Mouse (Mus musculus) limb, embryonic 15.5 days (tissue): ENCODE data around the gene Tktl1. TPM values are rescaled to one million over a fixed set of nuclear protein-coding genes. Genes with fewer than 3 reads are reported as not detected.

Experiments
- ATAC-seq: fragments of 200-750 bp; cut with Nextera tagmentation; 2 replicates; pipeline ENCODE4 v1.8.0; 2017; ENCODE audit warnings: low read depth, moderate TSS enrichment; ENCODE audit not compliant: insufficient number of reproducible peaks, low FRiP score, low TSS enrichment
- H3K27ac ChIP-seq: fragments of 300-500 bp; sonication (generic); 2 replicates; pipeline ENCODE4 v1.5.1; 2015; ENCODE audit warnings: moderate library complexity, mild to moderate bottlenecking, inconsistent platforms
- H3K27me3 ChIP-seq: fragments of 300-500 bp; sonication (generic); 2 replicates; pipeline ENCODE4 v1.6.1; 2015; ENCODE audit warnings: inconsistent platforms
- H3K36me3 ChIP-seq: fragments of 300-500 bp; sonication (generic); 2 replicates; pipeline ENCODE4 v1.6.1; 2015; ENCODE audit warnings: inconsistent platforms
- H3K4me1 ChIP-seq: fragments of 300-500 bp; sonication (generic); 2 replicates; pipeline ENCODE4 v1.6.1; 2015; ENCODE audit warnings: inconsistent platforms
- H3K4me2 ChIP-seq: fragments of 300-500 bp; sonication (generic); 2 replicates; pipeline ENCODE4 v1.6.1; 2015; ENCODE audit warnings: mild to moderate bottlenecking, inconsistent platforms
- H3K4me3 ChIP-seq: fragments of 300-500 bp; sonication (generic); 2 replicates; pipeline ENCODE4 v1.5.1; 2015; ENCODE audit warnings: mild to moderate bottlenecking, inconsistent platforms
- H3K9ac ChIP-seq: fragments of 300-500 bp; sonication (generic); 2 replicates; pipeline ENCODE4 v1.6.1; 2015; ENCODE audit warnings: inconsistent platforms
- H3K9me3 ChIP-seq: fragments of 300-500 bp; sonication (generic); 2 replicates; pipeline ENCODE4 v1.6.1; 2016; ENCODE audit warnings: inconsistent platforms
- WGBS: fragments of 180-500 bp; shearing (Covaris S2); methylation state at CpG from one replicate; pipeline ENCODE4 v1.1.7; 2015; 5-methylcytosine and 5-hydroxymethylcytosine counted together
- polyA plus RNA-seq: library from polyadenylated mRNA; unstranded; fragments of >200 nt; fragmentation: Nextera tagmentation; extraction: Ambion mirVana; gene quantifications from 2 replicates; pipeline ENCODE4 v1.2.1, GENCODE M21; 2015

Gene Tktl1
- polyA plus RNA-seq, 1 experiment from 2014 or later = 0.08 TPM

DNA sequence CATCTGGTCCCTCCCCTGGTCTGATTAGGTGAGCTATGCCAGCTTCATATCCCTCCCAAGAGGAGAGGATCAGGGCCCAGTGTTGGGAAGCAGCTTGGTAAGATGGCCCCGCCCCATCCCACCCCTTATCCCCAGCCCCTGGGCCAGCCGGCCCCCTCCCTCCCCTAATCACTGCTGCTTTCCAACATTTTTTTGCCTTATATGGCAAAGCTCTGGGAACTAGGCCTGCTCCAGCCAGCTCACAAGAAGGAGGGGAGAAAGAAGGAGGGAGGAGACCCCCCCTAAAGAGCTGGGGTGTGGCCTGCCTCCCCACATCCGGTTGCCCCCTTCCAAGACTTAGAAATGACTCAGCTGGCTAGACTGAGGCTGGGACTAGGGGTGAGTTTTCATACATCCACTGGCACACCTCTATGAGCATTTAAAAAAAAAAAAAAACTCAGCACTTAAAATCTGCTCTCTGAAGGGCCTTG, 67.6 kb downstream of the Tktl1 start:
- peak; percentile 68 for ATAC-seq
- 21% methylated on average over 3 of the region's 3 CpGs for WGBS
- Histone ChIP-seq H3K4me1 (peaks cover 6% of the 10 kb centered on the region; the same call in 1 of the 2 replicates), H3K9me3 (no peaks in the 10 kb centered on the region), H3K4me3 (peak overlapping the region; percentile 53), H3K27ac (peak overlapping the region; percentile 93), H3K27me3 (no peaks in the 10 kb centered on the region), H3K9ac (peak overlapping the region; percentile 56; the same call in 1 of the 2 replicates), H3K4me2 (peak overlapping the region; percentile 47), H3K36me3 (peaks cover 32% of the 10 kb centered on the region)

DNA sequence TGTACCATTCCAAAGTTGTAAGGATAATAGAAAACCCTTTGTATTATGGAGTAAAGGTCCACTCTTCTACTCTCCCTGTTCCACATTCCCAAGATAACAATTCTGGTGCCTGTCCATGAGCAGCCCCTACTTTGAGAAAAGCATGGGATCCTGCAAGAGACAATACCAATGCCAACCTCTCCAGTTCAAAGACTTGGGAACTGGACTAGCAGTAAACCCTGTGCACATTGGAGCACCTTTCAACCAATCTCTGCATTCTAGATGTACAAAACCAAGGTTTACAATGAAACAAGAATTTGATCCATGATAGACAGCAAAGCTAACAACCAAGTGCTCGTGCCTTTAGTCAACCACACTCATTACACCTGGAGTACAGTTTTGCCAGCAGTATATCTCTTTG, 68.0 kb downstream of the Tktl1 start:
- peaks cover 10% of the 10 kb centered on the region; the same call in 1 of the 2 replicates for H3K4me1 ChIP-seq
- H3K4me2 ChIP-seq = peak overlapping the region; percentile 47
- peak overlapping the region; percentile 93 for H3K27ac ChIP-seq
- peak overlapping the region; percentile 53 for H3K4me3 ChIP-seq
- H3K9ac ChIP-seq = peak overlapping the region; percentile 56; the same call in 1 of the 2 replicates
- H3K36me3 ChIP-seq = peaks cover 29% of the 10 kb centered on the region
- no peaks in the 10 kb centered on the region for H3K27me3 ChIP-seq
- 19% methylated on average over 1 of the region's 1 CpGs for WGBS
- ATAC-seq = no peak
- H3K9me3 ChIP-seq = no peaks in the 10 kb centered on the region

DNA sequence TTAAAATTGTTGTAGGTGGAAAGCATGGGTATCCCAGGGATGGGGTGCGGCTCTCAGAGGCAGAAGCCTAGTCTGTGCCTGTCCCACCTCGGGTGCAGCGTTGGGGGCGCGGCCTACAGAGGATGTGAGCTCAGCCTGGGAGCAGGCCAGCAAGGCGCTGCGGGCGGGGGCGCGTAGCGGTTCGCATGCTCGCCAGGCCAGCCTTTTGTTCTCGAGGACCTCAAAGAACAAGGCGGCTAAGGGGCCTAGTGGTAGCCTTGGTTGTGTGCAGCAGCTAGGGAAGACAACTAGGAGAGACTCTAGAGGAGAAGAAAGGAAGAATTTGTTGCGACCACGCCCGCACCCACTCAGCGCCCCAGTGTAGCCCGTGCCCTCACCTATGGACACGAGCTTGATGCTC, 68.6 kb downstream of the Tktl1 start:
- whole genome bisulfite sequencing = 34% methylated on average over 21 of the region's 21 CpGs
- Histone ChIP-seq H3K27ac (peak overlapping the region; percentile 93), H3K9me3 (no peaks in the 10 kb centered on the region), H3K4me3 (peak overlapping the region; percentile 53), H3K4me2 (peak overlapping the region; percentile 47), H3K27me3 (no peaks in the 10 kb centered on the region), H3K36me3 (peaks cover 23% of the 10 kb centered on the region), H3K9ac (peak overlapping the region; percentile 56), H3K4me1 (peaks cover 11% of the 10 kb centered on the region; the same call in 1 of the 2 replicates)
- peak; percentile 44; the same call in 1 of the 2 replicates for ATAC-seq

DNA sequence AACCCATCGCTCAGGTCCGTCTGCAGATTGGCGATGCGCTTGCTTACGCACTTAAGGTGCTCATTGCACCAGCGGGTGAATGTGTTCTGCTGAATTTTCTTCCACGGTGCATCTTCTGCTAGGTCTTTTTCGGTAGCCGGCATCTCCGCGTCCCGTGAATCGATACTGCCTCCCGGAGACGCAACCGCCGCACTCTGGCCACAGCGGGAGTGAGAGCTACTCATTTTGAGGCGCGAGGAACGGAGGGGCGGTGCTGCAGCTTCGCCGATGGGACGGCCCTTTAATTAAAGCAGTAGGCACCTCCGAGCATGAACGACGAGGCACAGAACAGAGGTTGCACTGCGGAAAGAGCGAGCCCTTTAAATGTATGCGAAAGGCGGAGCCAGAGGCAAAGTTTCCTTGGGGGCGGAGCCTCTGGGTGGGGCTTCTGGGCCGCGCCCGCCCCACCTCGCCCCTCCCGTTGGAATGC, 69.2 kb downstream of the Tktl1 start:
- peak overlapping the region; percentile 53 for H3K4me3 ChIP-seq
- WGBS = 25% methylated on average over 34 of the region's 38 CpGs
- H3K27me3 ChIP-seq = no peaks in the 10 kb centered on the region
- peaks cover 11% of the 10 kb centered on the region; the same call in 1 of the 2 replicates for H3K4me1 ChIP-seq
- H3K27ac ChIP-seq = peak overlapping the region; percentile 93
- H3K9me3 ChIP-seq = no peaks in the 10 kb centered on the region
- peak; percentile 85 for ATAC-seq
- peak overlapping the region; percentile 56 for H3K9ac ChIP-seq
- peak overlapping the region; percentile 47 for H3K4me2 ChIP-seq
- H3K36me3 ChIP-seq = peaks cover 17% of the 10 kb centered on the region

GRCm38 (mm10) chrX:74246693-74247092, 69.6 kb downstream of the Tktl1 start:
- Histone ChIP-seq H3K4me1 (peaks cover 11% of the 10 kb centered on the region; the same call in 1 of the 2 replicates), H3K4me2 (peak overlapping the region; percentile 46), H3K27ac (peak overlapping the region; percentile 86), H3K27me3 (no peaks in the 10 kb centered on the region), H3K36me3 (peaks cover 13% of the 10 kb centered on the region), H3K4me3 (peak overlapping the region; percentile 53), H3K9ac (no peak overlapping the region), H3K9me3 (no peaks in the 10 kb centered on the region)
- WGBS = 25% methylated on average over 13 of the region's 15 CpGs
- ATAC-seq = no peak

DNA sequence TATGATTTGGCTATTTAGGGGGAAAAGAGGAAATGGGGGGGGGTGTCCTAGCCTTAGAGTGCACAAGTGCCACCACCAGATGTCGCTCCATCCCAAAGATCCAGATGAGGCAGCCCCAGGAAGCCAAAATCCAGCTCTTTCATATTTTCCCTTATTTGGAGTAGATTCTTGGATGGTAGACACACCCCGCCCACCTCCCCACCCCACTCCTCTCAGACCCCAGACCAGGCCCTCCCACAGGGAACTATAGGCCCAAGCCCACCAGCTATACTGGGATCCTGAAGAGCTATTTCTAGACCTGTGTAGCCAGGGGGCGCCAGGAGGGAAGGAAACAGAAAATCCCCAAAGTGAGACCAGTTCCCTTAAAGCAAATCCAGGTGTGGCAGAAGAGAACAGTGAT, 71.6 kb downstream of the Tktl1 start:
- peak overlapping the region; percentile 42 for H3K4me3 ChIP-seq
- 0 out of 2 replicates have a peak, but pooled peaks have one; percentile 24 for ATAC-seq
- H3K4me2 ChIP-seq = peak overlapping the region; percentile 54
- no peaks in the 10 kb centered on the region for H3K27me3 ChIP-seq
- H3K27ac ChIP-seq = peak overlapping the region; percentile 80
- H3K9ac ChIP-seq = no peak overlapping the region
- no peaks in the 10 kb centered on the region for H3K36me3 ChIP-seq
- WGBS = 19% methylated on average over 3 of the region's 3 CpGs
- no peaks in the 10 kb centered on the region for H3K9me3 ChIP-seq
- H3K4me1 ChIP-seq = peaks cover 7% of the 10 kb centered on the region; the same call in 1 of the 2 replicates

DNA sequence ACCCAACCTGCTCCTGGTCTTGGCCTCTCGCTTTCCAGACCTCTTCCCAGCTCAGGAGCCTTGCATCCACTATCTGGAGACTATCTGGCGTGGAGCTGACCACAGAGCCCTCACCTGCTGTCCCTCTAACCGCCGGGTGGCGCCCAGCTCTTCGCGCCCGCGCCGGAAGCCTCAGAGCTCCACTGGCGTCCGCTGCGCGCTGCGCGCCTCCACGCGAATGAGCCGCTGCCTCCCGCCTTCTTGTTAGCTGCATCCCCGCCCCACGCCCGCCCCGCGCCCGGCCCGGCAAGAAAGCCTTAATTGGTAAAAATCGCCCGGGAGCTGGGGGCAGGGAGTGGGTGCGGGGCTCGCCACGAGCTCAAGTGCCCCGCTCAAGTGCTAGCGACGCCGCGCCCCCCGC, 72.6 kb downstream of the Tktl1 start, which contains the start of gene Flna:
Gene Flna, minus strand, starts transcription at position 206 of the 400 bp plus-strand sequence.
- no peaks in the 10 kb centered on the region for H3K36me3 ChIP-seq
- peak within 1 kb of the TSS; percentile 42 for H3K4me3 ChIP-seq
- H3K27ac ChIP-seq = peak within 1 kb of the TSS; percentile 80
- H3K9ac ChIP-seq = peak within 1 kb of the TSS; percentile 42
- no peaks in the 10 kb centered on the region for H3K27me3 ChIP-seq
- ATAC-seq = no peak
- WGBS = 25% methylated on average over 38 of the region's 38 CpGs
- H3K4me1 ChIP-seq = 0 out of 2 replicates have a peak, but pooled peaks cover 7% of the 10 kb centered on the region
- H3K9me3 ChIP-seq = no peaks in the 10 kb centered on the region
- peak within 1 kb of the TSS; percentile 54 for H3K4me2 ChIP-seq

DNA sequence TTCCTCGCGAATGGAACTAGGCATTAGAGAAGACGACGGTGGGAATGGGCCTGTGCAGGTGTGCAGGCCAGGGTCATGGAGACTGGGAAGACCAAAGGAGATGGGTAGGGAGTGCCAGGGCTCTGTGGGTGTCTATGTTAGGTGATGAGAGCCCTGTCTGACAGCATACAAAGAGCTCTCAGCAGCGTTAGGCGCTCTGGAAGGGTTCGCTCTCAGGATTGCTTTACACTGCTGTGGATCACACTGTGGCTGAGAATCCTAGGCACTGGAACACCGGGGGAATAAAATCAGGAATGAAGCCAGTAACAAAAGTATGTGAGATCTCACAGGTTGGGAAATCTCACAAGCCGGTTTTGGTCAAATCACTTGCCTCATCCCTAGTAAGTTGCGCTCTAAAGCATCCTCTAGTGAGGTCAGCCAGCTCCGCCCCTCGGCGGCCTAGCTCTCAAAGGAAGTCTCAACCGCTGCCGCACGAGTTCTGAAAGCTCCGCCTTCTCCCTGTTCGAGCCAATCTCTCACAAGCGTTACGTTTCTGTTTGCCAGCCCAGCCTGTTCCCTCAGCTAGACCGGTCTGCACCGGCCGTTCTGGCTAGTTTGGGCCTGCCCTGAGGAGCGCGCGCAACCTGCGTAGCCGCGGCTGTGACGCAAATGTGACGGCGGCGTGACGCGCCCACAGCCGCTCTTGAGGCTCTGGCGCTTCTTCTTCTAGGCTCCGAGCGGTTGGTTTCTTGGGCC, 77.3 kb downstream of the Tktl1 start, which contains the start of gene Emd:
Gene Emd, plus strand, starts transcription at position 535 of the 735 bp plus-strand sequence.
- Histone ChIP-seq H3K4me3 (peak within 1 kb of the TSS; percentile 49), H3K9ac (peak within 1 kb of the TSS; percentile 61)
- peak; percentile 96 for ATAC-seq

GRCm38 (mm10) chrX:74254888-74255565, 78.0 kb downstream of the Tktl1 start:
- peak overlapping the region; percentile 91 for H3K27ac ChIP-seq
- H3K27me3 ChIP-seq = no peaks in the 10 kb centered on the region
- H3K36me3 ChIP-seq = peaks cover 13% of the 10 kb centered on the region
- peak; percentile 69; the same call in 1 of the 2 replicates for ATAC-seq
- H3K9me3 ChIP-seq = no peaks in the 10 kb centered on the region
- H3K4me2 ChIP-seq = peak overlapping the region; percentile 52
- 29% methylated on average over 31 of the region's 31 CpGs for WGBS
- H3K4me1 ChIP-seq = peaks cover 5% of the 10 kb centered on the region; the same call in 1 of the 2 replicates
- H3K9ac ChIP-seq = peak overlapping the region; percentile 61
- peak overlapping the region; percentile 49 for H3K4me3 ChIP-seq

More for the DNA sequence above, 77.3 kb downstream of the Tktl1 start, which contains the start of gene Emd:
- Histone ChIP-seq H3K9me3 (no peaks in the 10 kb centered on the region), H3K4me1 (peaks cover 9% of the 10 kb centered on the region; the same call in 1 of the 2 replicates), H3K36me3 (peaks cover 13% of the 10 kb centered on the region), H3K4me2 (peak within 1 kb of the TSS; percentile 52), H3K27me3 (no peaks in the 10 kb centered on the region), H3K27ac (peak within 1 kb of the TSS; percentile 91)
- WGBS = 32% methylated on average over 39 of the region's 39 CpGs

DNA sequence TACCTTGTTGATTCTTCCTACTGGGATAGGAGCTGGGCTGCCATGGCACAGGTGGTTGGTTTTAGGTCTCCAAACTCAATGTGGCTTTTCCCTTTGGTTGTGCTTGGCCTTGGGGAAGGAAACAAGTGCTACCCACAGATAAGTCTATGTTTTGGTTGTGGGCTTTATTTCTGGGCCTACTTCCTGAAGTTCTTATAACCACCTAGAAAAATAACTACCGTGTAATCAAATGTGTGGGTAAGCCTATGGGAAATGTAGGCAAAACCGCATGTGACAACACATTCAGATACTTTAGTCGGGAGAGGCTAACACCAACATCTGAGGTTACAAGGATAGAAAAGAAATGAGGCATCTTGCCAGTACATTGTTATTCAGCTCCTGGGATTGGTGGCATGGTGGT, 80.7 kb downstream of the Tktl1 start:
- Histone ChIP-seq H3K36me3 (peaks cover 13% of the 10 kb centered on the region), H3K9me3 (no peaks in the 10 kb centered on the region), H3K27me3 (no peaks in the 10 kb centered on the region), H3K4me3 (no peak overlapping the region), H3K9ac (no peak overlapping the region), H3K27ac (no peak overlapping the region), H3K4me1 (peaks cover 4% of the 10 kb centered on the region; the same call in 1 of the 2 replicates), H3K4me2 (no peak overlapping the region)
- 87% methylated on average over 3 of the region's 3 CpGs for WGBS
- ATAC-seq = no peak
